Mouse (Mus musculus): ENCODE measurements around the gene Plcd3. TPM values are rescaled to one million over a fixed set of nuclear protein-coding genes. Genes with fewer than 3 reads are reported as not detected.
A peak's percentile ranks its signal among the peaks of the same experiment; 100 is the strongest.

Gene Plcd3
- polyA plus RNA-seq, 1 experiment = 27.6 TPM

DNA sequence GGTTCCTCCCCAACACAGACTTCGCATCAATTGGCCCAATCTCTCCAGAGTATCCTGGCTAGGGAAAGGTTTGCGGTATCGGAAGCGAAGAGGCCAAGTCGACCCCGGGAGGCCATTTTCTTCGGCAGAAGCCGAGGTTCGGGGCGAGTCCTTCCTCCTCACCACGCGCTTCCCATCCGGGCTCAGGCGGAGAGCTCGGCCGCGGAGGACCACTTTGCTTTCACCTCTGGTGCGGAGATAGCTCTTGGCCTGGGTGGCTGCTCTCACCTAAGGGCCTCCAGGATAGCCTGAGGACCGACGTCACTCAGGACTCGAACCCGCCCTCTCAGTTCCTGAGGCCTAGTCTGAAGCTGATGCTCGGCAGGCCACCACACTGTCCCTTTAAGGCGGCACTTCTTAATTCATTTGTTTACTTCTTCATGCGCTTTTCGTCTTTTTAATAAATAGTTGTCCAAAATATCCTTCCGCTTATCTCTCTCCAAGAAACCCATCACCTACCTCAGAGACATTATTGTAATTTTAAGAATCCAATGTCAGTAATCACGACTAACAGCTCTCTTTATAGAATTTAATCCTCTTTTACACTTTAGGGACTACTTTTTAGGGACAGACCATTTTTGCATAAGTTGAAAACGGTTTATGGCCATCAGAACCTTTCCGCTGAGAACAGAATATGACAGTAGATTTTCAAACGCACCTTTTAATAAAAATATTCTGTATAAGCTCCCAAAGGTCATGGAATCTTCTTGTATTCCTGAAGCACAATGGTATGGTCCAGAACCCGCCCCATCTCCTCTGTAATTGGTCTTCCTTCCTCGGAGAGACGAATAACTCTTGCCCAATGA is 13.9 kb upstream of the Plcd3 start:
- peaks cover 21% of the 10 kb centered on the region for H3K79me3 ChIP-seq (ENCODE audit: low read depth)
- H3K27me3 ChIP-seq (ENCODE audit: control insufficient read depth, insufficient read depth, insufficient read length) = no peaks in the 10 kb centered on the region
- H3ac ChIP-seq (ENCODE audit: control insufficient read depth, insufficient read length, low read depth) = peak overlapping the region; percentile 97
- H3K36me3 ChIP-seq (ENCODE audit: control insufficient read depth, insufficient read depth) = peaks cover 15% of the 10 kb centered on the region
- H3K4me3 ChIP-seq (ENCODE audit: insufficient read depth, poor library complexity, severe bottlenecking) = peak overlapping the region; percentile 43
- peaks cover 41% of the 10 kb centered on the region for H3K79me2 ChIP-seq (ENCODE audit: control insufficient read depth, insufficient read depth)
- no peak for TF ChIP-seq CTCF (IDR thresholded peaks at IDR 0.05; ENCODE audit: control insufficient read depth, insufficient read depth, insufficient read length)
- peak; percentile 85 for TF ChIP-seq MAX (IDR thresholded peaks at IDR 0.05)
- TF ChIP-seq FOSL1 (IDR thresholded peaks at IDR 0.05; ENCODE audit: insufficient read depth, low read length, poor library complexity, severe bottlenecking) = no peak
- no peak for TF ChIP-seq USF1 (IDR thresholded peaks at IDR 0.05; ENCODE audit: low read depth)
- TF ChIP-seq CEBPB (IDR thresholded peaks at IDR 0.05; ENCODE audit: low read depth) = peak; percentile 60
- TF ChIP-seq MYOG (IDR thresholded peaks at IDR 0.05; ENCODE audit: control insufficient read depth, extremely low read depth, insufficient read length) = no peak
- no peak for TF ChIP-seq MYOD1 (IDR thresholded peaks at IDR 0.05; ENCODE audit: control insufficient read depth, insufficient read length, low read depth)

DNA sequence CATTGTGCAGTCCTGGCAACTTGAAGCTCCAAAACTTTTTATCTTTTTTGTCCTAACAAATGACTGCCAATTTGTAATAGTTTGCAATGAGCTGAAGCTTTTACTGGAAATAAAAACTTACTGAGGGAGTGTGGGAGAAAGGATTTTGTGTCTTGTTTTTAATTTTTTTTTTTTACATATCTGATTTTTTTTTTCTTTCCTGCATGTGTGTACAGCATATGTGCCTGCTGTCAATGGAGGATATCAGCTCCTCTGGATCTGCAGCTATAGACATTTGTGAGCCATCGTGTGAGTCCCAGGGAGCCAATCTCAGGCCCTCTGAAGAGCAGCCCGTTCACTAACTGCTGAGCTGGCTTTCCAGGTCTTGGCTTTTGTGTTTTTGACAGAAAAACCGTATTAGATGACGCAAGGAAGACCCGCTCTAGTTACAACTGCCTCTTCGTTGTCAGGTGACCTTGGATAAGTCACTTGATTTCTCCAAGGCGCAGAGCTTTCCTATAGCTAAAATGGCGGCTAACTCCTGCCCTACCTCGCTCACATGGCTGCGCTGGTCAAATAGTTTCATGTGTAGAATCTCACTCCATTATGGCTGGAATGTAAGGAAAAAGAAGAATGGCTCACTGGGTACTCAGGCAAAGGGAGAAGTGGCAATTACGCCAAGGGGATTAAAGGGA is 12.9 kb upstream of the Plcd3 start:
- TF ChIP-seq FOSL1 (IDR thresholded peaks at IDR 0.05; ENCODE audit: insufficient read depth, low read length, poor library complexity, severe bottlenecking) (no peak), CTCF (IDR thresholded peaks at IDR 0.05; ENCODE audit: control insufficient read depth, insufficient read depth, insufficient read length) (no peak), MYOG (IDR thresholded peaks at IDR 0.05; ENCODE audit: control insufficient read depth, extremely low read depth, insufficient read length) (no peak), MYOD1 (IDR thresholded peaks at IDR 0.05; ENCODE audit: control insufficient read depth, insufficient read length, low read depth) (no peak), MAX (IDR thresholded peaks at IDR 0.05) (no peak), USF1 (IDR thresholded peaks at IDR 0.05; ENCODE audit: low read depth) (no peak), CEBPB (IDR thresholded peaks at IDR 0.05; ENCODE audit: low read depth) (no peak)

DNA sequence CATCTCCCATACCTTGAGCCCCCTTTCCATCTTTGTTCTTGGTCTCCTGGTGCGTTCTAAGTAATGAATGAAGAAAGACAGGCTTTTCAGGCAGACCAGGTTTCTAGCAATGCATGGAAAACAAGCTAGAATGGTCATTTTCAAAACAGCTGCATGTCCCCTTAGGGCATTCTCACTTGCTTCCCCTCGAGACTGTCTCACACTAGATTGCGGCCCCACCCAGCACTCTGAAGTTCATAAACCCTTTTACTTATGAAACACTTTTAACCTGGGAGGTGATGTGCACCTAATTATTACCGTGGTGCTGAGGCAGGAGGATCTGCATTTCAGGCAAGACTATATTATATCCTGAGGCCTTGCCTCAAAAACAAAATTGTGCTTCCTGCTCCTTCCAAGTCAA is 12.3 kb upstream of the Plcd3 start:
- no peak for TF ChIP-seq MYOG (IDR thresholded peaks at IDR 0.05; ENCODE audit: control insufficient read depth, extremely low read depth, insufficient read length)
- TF ChIP-seq FOSL1 (IDR thresholded peaks at IDR 0.05; ENCODE audit: insufficient read depth, low read length, poor library complexity, severe bottlenecking) = no peak
- TF ChIP-seq MYOD1 (IDR thresholded peaks at IDR 0.05; ENCODE audit: control insufficient read depth, insufficient read length, low read depth) = no peak
- H3K4me3 ChIP-seq (ENCODE audit: insufficient read depth, poor library complexity, severe bottlenecking) = no peak overlapping the region
- H3K79me2 ChIP-seq (ENCODE audit: control insufficient read depth, insufficient read depth) = peaks cover 38% of the 10 kb centered on the region
- no peaks in the 10 kb centered on the region for H3K27me3 ChIP-seq (ENCODE audit: control insufficient read depth, insufficient read depth, insufficient read length)
- peaks cover 12% of the 10 kb centered on the region for H3K36me3 ChIP-seq (ENCODE audit: control insufficient read depth, insufficient read depth)
- peaks cover 21% of the 10 kb centered on the region for H3K79me3 ChIP-seq (ENCODE audit: low read depth)
- no peak overlapping the region for H3ac ChIP-seq (ENCODE audit: control insufficient read depth, insufficient read length, low read depth)

More for the DNA sequence above, 12.9 kb upstream of the Plcd3 start:
- Histone ChIP-seq H3K79me3 (ENCODE audit: low read depth) (peaks cover 21% of the 10 kb centered on the region), H3K79me2 (ENCODE audit: control insufficient read depth, insufficient read depth) (peaks cover 41% of the 10 kb centered on the region), H3K27me3 (ENCODE audit: control insufficient read depth, insufficient read depth, insufficient read length) (no peaks in the 10 kb centered on the region), H3ac (ENCODE audit: control insufficient read depth, insufficient read length, low read depth) (peak overlapping the region; percentile 97), H3K36me3 (ENCODE audit: control insufficient read depth, insufficient read depth) (peaks cover 15% of the 10 kb centered on the region), H3K4me3 (ENCODE audit: insufficient read depth, poor library complexity, severe bottlenecking) (peak overlapping the region; percentile 43)

DNA sequence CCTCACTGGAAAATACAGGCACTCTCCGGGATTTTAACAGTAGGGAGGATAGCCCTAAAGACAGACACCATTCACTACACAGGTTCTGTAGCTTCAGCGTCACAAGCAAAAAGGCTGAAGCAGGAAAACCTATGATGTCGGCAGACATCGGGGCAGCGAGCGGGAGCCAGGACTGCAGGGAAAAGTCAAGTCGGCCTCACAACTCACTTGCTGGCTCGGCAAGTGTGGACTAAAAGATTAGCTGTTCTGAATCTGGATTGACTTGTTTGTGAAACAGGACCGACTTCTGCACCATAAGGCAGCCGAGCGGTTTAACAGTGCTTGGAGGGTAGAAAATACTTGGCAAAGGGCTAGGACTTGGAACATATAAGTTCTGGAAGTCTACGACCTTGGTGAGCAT is 11.5 kb upstream of the Plcd3 start:
- H3K36me3 ChIP-seq (ENCODE audit: control insufficient read depth, insufficient read depth) = peaks cover 8% of the 10 kb centered on the region
- no peak for TF ChIP-seq USF1 (IDR thresholded peaks at IDR 0.05; ENCODE audit: low read depth)
- no peak for TF ChIP-seq CEBPB (IDR thresholded peaks at IDR 0.05; ENCODE audit: low read depth)
- no peak for TF ChIP-seq MYOD1 (IDR thresholded peaks at IDR 0.05; ENCODE audit: control insufficient read depth, insufficient read length, low read depth)
- TF ChIP-seq MYOG (IDR thresholded peaks at IDR 0.05; ENCODE audit: control insufficient read depth, extremely low read depth, insufficient read length) = no peak
- TF ChIP-seq MAX (IDR thresholded peaks at IDR 0.05) = no peak
- TF ChIP-seq FOSL1 (IDR thresholded peaks at IDR 0.05; ENCODE audit: insufficient read depth, low read length, poor library complexity, severe bottlenecking) = no peak
- no peak for TF ChIP-seq CTCF (IDR thresholded peaks at IDR 0.05; ENCODE audit: control insufficient read depth, insufficient read depth, insufficient read length)
- H3K27me3 ChIP-seq (ENCODE audit: control insufficient read depth, insufficient read depth, insufficient read length) = no peaks in the 10 kb centered on the region
- H3K79me3 ChIP-seq (ENCODE audit: low read depth) = peaks cover 15% of the 10 kb centered on the region
- peaks cover 30% of the 10 kb centered on the region for H3K79me2 ChIP-seq (ENCODE audit: control insufficient read depth, insufficient read depth)
- no peak overlapping the region for H3K4me3 ChIP-seq (ENCODE audit: insufficient read depth, poor library complexity, severe bottlenecking)
- H3ac ChIP-seq (ENCODE audit: control insufficient read depth, insufficient read length, low read depth) = no peak overlapping the region

DNA sequence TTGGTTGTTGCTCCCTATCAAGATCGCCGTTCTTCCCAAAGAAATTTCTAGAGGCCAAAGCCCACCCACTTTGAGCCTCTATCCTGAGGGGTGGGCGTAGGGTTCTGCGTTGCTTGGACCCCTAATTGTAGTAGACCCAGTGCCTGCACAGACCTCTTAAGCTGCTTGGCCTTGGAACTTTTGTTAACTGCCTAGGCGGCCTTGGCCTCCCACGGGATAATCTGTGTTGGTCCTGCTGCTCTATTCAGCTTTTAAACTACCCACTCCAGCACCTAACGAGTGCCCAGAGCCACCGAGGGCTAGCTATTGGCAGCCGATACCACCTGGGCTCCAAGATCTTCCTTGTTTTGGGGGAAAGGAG is 11.1 kb upstream of the Plcd3 start:
- H3K27me3 ChIP-seq (ENCODE audit: control insufficient read depth, insufficient read depth, insufficient read length) = no peaks in the 10 kb centered on the region
- TF ChIP-seq MAX (IDR thresholded peaks at IDR 0.05) = no peak
- no peak for TF ChIP-seq USF1 (IDR thresholded peaks at IDR 0.05; ENCODE audit: low read depth)
- H3K4me3 ChIP-seq (ENCODE audit: insufficient read depth, poor library complexity, severe bottlenecking) = no peak overlapping the region
- peaks cover 10% of the 10 kb centered on the region for H3K79me3 ChIP-seq (ENCODE audit: low read depth)
- H3K79me2 ChIP-seq (ENCODE audit: control insufficient read depth, insufficient read depth) = peaks cover 25% of the 10 kb centered on the region
- H3K36me3 ChIP-seq (ENCODE audit: control insufficient read depth, insufficient read depth) = peaks cover 8% of the 10 kb centered on the region
- H3ac ChIP-seq (ENCODE audit: control insufficient read depth, insufficient read length, low read depth) = no peak overlapping the region
